Mouse (Mus musculus) bone marrow macrophage, adult 2 months (primary cell): Measurements from ENCODE around the gene Trp73.

ENCODE experiments used
- CTCF ChIP-seq: IDR thresholded peaks from 2 replicates; pipeline ENCODE4 v1.5.1; 2012; ENCODE audit warnings: low read depth, mild to moderate bottlenecking, low read length, moderate library complexity
- POLR2A ChIP-seq: IDR thresholded peaks from 2 replicates; pipeline ENCODE4 v1.6.1; 2012; ENCODE audit warnings: mild to moderate bottlenecking, low read depth, low read length, borderline replicate concordance

GRCm38 (mm10) chr4:154081021-154081420, 59.0 kb downstream of the Trp73 start:
- TF ChIP-seq CTCF, result no peak
- no peak for TF ChIP-seq POLR2A
